Mouse (Mus musculus): ENCODE data around the gene Gm47955.
"Not testable (repeated sequence)": the region's sequence is repeated elsewhere in the genome, so short reads cannot be mapped to it uniquely, and the experiment has no call there.

Gene Gm47955

DNA sequence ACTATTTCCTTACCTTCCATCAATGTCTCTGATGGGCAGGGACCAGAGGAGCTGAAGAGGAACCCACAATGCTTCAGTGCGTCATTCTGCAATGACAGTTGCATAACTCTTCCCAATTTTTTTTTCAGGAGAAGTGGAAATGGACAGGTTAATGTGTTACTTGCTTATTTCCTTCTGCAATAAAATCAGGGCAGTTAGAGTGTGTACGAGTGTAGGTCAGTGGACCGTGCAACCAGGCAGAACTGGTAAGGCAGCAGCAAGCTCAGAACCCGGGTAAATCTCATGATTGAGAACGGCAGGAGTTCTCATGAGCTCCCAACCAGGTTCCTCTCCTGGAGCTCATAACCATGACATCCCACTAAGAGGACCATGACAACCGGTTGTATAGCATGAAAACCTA is 32.0 kb downstream of the Gm47955 start:
- no peak for DNase-seq (ENCODE audit: low spot score in 2 of 2)

DNA sequence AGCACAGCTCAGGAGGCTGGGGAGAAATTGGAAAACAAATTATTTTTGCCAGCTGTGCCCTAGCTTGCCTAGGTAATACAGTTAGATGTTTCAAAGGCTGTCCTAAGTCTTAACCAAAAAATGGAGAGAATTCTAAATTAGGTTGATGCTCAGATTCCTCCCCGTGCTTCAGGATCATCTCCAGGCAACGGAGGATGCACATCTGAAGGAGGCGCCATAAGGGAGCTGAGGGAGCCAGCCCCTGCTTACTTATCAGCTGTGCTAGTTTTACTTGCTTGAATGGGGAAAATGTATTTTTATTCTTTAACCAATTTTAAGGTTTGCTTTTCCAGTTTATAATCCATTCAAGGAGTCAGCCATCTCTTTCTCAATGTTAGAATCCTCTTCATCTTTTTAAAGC is 33.9 kb downstream of the Gm47955 start:
- no peak for DNase-seq (ENCODE audit: low spot score in 2 of 2)

DNA sequence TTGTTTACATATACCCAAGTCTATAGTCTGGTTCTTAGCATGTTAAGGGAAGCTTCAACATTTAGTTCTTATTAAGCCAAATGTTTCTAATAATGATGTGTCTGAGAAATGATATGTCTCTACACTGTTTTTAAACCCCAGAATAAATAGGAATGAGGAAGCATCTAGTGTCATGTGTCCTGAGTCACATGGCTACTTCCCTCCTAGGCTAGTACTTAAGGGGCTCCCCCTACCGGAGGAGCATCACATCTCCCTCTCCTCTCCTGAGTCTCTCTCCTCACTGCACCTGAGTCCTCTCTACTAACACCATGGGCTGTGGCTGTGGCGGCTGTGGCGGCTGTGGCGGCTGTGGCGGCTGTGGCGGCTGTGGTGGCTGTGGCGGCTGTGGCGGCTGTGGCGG is 40.2 kb downstream of the Gm47955 start, which contains the start of gene Gm47959:
Gene Gm47959, plus strand, starts transcription at position 243 of the 400 bp plus-strand sequence.
- not testable (repeated sequence) for DNase-seq (ENCODE audit: low spot score in 2 of 2)

DNA sequence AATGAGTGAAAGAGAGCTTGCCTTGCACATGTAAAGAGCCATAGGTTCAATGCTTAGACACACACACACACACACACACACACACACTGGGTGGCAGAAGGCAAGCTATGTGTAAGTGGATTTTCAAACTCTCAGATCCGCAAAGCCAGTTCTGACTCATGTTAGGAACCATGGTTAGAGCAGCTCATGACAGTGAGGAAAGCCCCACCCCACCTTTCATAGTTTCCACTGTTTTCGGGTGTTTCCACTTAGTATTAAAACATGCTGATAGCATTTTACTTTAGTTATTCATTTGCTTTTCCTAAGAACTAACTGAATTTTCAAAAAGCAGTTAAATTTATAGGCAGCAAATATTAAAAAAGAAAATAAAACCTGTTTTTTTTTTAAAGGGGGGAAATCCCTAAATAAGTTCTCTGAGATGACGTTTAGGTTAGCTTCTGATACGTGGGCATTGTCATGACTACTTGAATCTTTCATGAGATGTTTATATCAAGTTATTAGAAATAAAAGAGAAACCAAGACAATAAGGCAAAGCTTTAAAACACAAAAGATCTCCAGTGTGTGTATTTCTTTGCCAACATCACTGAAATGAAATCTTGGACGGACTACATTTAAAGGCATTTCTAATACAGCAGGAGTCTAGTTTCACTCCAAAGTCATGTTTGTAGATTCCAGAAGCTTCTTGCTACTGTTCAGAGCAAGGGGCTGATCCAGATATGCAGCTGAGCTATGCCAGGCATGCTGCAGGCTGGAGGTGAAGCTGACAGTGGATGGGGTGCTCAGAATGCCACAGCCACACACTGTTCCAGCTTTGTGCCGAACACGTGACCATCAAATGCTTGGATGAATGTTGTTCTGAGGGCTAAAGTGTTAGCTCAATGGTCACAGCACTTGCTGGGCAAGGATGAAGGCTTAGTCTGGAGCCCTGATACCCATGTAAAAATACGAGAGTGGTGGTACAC is 46.4 kb downstream of the Gm47955 start:
- no peak for DNase-seq (ENCODE audit: low spot score in 2 of 2)

DNA sequence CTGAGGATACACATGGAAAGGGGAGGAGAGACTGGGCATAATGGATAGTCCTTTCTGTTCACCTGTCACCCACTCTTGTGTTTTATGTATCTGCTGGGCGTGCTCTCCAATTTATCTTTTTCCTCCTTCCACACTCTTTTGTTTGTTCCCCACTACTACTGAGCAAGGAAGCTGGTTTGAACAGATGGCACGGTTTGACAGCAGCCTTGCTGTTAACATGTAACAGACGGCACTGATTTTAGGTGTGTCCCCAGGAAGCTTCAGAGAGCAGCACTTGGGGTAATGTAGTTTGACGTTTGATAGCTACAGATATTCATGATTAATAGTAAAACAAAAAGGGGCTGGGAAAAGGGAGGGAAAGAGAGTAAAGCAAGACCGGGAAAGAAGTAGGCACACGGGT is 47.4 kb downstream of the Gm47955 start:
- no peak for DNase-seq (ENCODE audit: low spot score in 2 of 2)
